Mouse (Mus musculus) liver, adult 2 months (tissue): ENCODE results near the gene Rab44. TPM values are rescaled to one million over a fixed set of nuclear protein-coding genes. Genes with fewer than 3 reads are reported as not detected.
"Not testable (repeated sequence)": the region's sequence is repeated elsewhere in the genome, so short reads cannot be mapped to it uniquely, and the experiment has no call there.

Source experiments
- DNase-seq: peaks from one replicate; pipeline ENCODE4 v3.0.0-alpha.2; 2011; ENCODE audit warnings: low read depth, low spot score; ENCODE audit errors: extremely low read depth
- H3K27ac ChIP-seq: fragments of 200-500 bp; replicated peaks from 2 replicates; pipeline ENCODE4 v1.5.1; 2012; ENCODE audit warnings: low read depth, mild to moderate bottlenecking, control low read depth, inconsistent platforms, low read length; ENCODE audit not compliant: insufficient read depth
- H3K27me3 ChIP-seq: fragments of 200-500 bp; 2 replicates; pipeline ENCODE4 v1.6.1; 2012; ENCODE audit warnings: mild to moderate bottlenecking, moderate library complexity, low read length, inconsistent platforms; ENCODE audit not compliant: control insufficient read depth, insufficient read depth
- H3K36me3 ChIP-seq: fragments of 200-500 bp; 2 replicates; pipeline ENCODE4 v1.6.1; 2012; ENCODE audit warnings: low read length, inconsistent platforms; ENCODE audit not compliant: control insufficient read depth, insufficient read depth
- H3K4me1 ChIP-seq: fragments of 200-500 bp; 2 replicates; pipeline ENCODE4 v1.6.1; 2011; ENCODE audit warnings: low read length; ENCODE audit not compliant: control insufficient read depth, insufficient read depth
- H3K4me3 ChIP-seq: fragments of 200-500 bp; 2 replicates; pipeline ENCODE4 v1.5.1; 2011; ENCODE audit warnings: low read depth, mild to moderate bottlenecking, control low read depth, low read length, moderate library complexity; ENCODE audit not compliant: insufficient read depth
- H3K79me2 ChIP-seq: fragments of 200-500 bp; 2 replicates; pipeline ENCODE4 v1.6.1; 2012; ENCODE audit warnings: inconsistent platforms, mild to moderate bottlenecking, low read length, moderate library complexity; ENCODE audit not compliant: control insufficient read depth, insufficient read depth
- H3K9ac ChIP-seq: fragments of 200-500 bp; 2 replicates; pipeline ENCODE4 v1.6.1; 2012; ENCODE audit warnings: low read depth, mild to moderate bottlenecking, control low read depth, inconsistent platforms, low read length
- CTCF ChIP-seq: fragments of 200-500 bp; IDR thresholded peaks from 2 replicates; pipeline ENCODE4 v1.5.1; 2011; ENCODE audit warnings: low read depth, low read length, control low read depth
- POLR2A ChIP-seq: fragments of 200-500 bp; IDR thresholded peaks from 2 replicates; pipeline ENCODE4 v1.6.1; 2011; ENCODE audit warnings: low read length, control low read depth; ENCODE audit not compliant: insufficient read depth; ENCODE audit errors: extremely low read depth
- WGBS: fragments of 180-500 bp; shearing (Covaris S2); methylation state at CpG from one replicate; pipeline ENCODE4 v1.1.7; 2018; 5-methylcytosine and 5-hydroxymethylcytosine counted together
- polyA plus RNA-seq: library from polyadenylated mRNA; depleted of rRNA; stranded (reverse); fragments of >200 nt; gene quantifications from 2 replicates; pipeline ENCODE4 v1.2.3, GENCODE M21; 2012; rRNA removed
- total RNA-seq: library from RNA; depleted of rRNA; stranded (reverse); fragments of >200 nt; gene quantifications from 2 replicates; pipeline ENCODE4 v1.2.3, GENCODE M21; 2014; rRNA removed

The Rab44 gene
- 0.07 TPM in 1 of 2 replicates, not detected in the other for total RNA-seq
- 0.15 TPM in 1 of 2 replicates, not detected in the other for polyA plus RNA-seq

GRCm38 (mm10) chr17:29113591-29114352 is at the start of gene Rab44:
Gene Rab44 (plus strand): TSS chr17:29114145.
- TF ChIP-seq POLR2A (no peak), CTCF (no peak)
- H3K27ac ChIP-seq = no peak within 1 kb of the TSS
- no peak for DNase-seq
- no peaks in the 10 kb centered on the region for H3K79me2 ChIP-seq
- peaks cover 6% of the 10 kb centered on the region; the same call in 1 of the 2 replicates for H3K4me1 ChIP-seq
- WGBS = 62% methylated on average over 13 of the region's 13 CpGs
- no peaks in the 10 kb centered on the region for H3K27me3 ChIP-seq
- H3K36me3 ChIP-seq = no peaks in the 10 kb centered on the region
- H3K9ac ChIP-seq = no peak within 1 kb of the TSS
- no peak within 1 kb of the TSS for H3K4me3 ChIP-seq

- 94% methylated on average over 21 of the region's 21 CpGs for WGBS
- Histone ChIP-seq H3K9ac (no peak overlapping the region), H3K4me1 (peaks cover 2% of the 10 kb centered on the region; the same call in 1 of the 2 replicates), H3K36me3 (no peaks in the 10 kb centered on the region), H3K27ac (no peak overlapping the region), H3K79me2 (no peaks in the 10 kb centered on the region), H3K27me3 (no peaks in the 10 kb centered on the region), H3K4me3 (no peak overlapping the region)
- no peak for DNase-seq
- no peak for TF ChIP-seq POLR2A
- TF ChIP-seq CTCF = no peak
These were observed 48.6 kb upstream of the Rab44 start for GRCm38 (mm10) chr17:29065245-29065940.

GRCm38 (mm10) chr17:29065971-29066370 is 48.0 kb upstream of the Rab44 start:
- Histone ChIP-seq H3K27me3 (no peaks in the 10 kb centered on the region), H3K4me3 (no peak overlapping the region), H3K79me2 (no peaks in the 10 kb centered on the region), H3K9ac (no peak overlapping the region), H3K27ac (no peak overlapping the region), H3K36me3 (no peaks in the 10 kb centered on the region), H3K4me1 (0 out of 2 replicates have a peak, but pooled peaks cover under 1% of the 10 kb centered on the region)
- no peak for DNase-seq
- TF ChIP-seq CTCF (no peak), POLR2A (no peak)
- WGBS = 98% methylated on average over 3 of the region's 3 CpGs

GRCm38 (mm10) chr17:29067416-29067815 is 46.5 kb upstream of the Rab44 start:
- DNase-seq, H3K9ac ChIP-seq, H3K27me3 ChIP-seq, H3K36me3 ChIP-seq, H3K27ac ChIP-seq, H3K79me2 ChIP-seq, H3K4me3 ChIP-seq, H3K4me1 ChIP-seq: not testable (repeated sequence)
- WGBS = 91% methylated on average over 3 of the region's 3 CpGs

- TF ChIP-seq POLR2A = no peak
- TF ChIP-seq CTCF = no peak
- no peak overlapping the region for H3K4me3 ChIP-seq
- no peak overlapping the region for H3K9ac ChIP-seq
- H3K79me2 ChIP-seq = no peaks in the 10 kb centered on the region
- 0 out of 2 replicates have a peak, but pooled peaks cover under 1% of the 10 kb centered on the region for H3K4me1 ChIP-seq
- no peak overlapping the region for H3K27ac ChIP-seq
- no peaks in the 10 kb centered on the region for H3K27me3 ChIP-seq
- WGBS = 88% methylated on average over 5 of the region's 5 CpGs
- no peaks in the 10 kb centered on the region for H3K36me3 ChIP-seq
- DNase-seq = no peak
These were observed 46.1 kb upstream of the Rab44 start for GRCm38 (mm10) chr17:29067847-29068246.

GRCm38 (mm10) chr17:29069063-29069462 is 44.9 kb upstream of the Rab44 start:
- no peak for TF ChIP-seq CTCF
- no peak for TF ChIP-seq POLR2A

More at GRCm38 (mm10) chr17:29069063-29069462, 44.9 kb upstream of the Rab44 start:
- Histone ChIP-seq H3K27me3 (no peaks in the 10 kb centered on the region), H3K9ac (no peak overlapping the region), H3K27ac (no peak overlapping the region), H3K4me1 (peaks cover 8% of the 10 kb centered on the region), H3K4me3 (no peak overlapping the region), H3K36me3 (no peaks in the 10 kb centered on the region), H3K79me2 (no peaks in the 10 kb centered on the region)
- WGBS = 94% methylated on average over 10 of the region's 10 CpGs
- no peak for DNase-seq
